Mouse (Mus musculus): ENCODE results near the gene Ntf5. TPM values are rescaled to one million over a fixed set of nuclear protein-coding genes. Genes with fewer than 3 reads are reported as not detected.
A peak's percentile ranks its signal among the peaks of the same experiment; 100 is the strongest.

Gene Ntf5
- polyA plus RNA-seq, 1 experiment from 2014 or later = not detected

- 2% methylated on average over 113 of the region's 114 CpGs for WGBS
- ATAC-seq = no peak
- Histone ChIP-seq H3K36me3 (no peaks in the 10 kb centered on the region), H3K9ac (replicated peaks) (peak overlapping the region; percentile 48; the same call in 1 of the 2 replicates), H3K4me3 (replicated peaks) (peak overlapping the region; percentile 31), H3K4me1 (replicated peaks) (peaks cover 12% of the 10 kb centered on the region), H3K9me3 (no peaks in the 10 kb centered on the region; the same call in 1 of the 2 replicates), H3K4me2 (replicated peaks) (peak overlapping the region; percentile 48), H3K27me3 (peaks cover 68% of the 10 kb centered on the region), H3K27ac (no peak overlapping the region)
Observed at GRCm38 (mm10) chr7:45406157-45407156, 7.0 kb upstream of the Ntf5 start.

- 81% methylated on average over 10 of the region's 10 CpGs for WGBS
- Histone ChIP-seq H3K36me3 (no peaks in the 10 kb centered on the region), H3K27me3 (peaks cover 82% of the 10 kb centered on the region), H3K9ac (replicated peaks) (no peak overlapping the region), H3K9me3 (no peaks in the 10 kb centered on the region; the same call in 1 of the 2 replicates), H3K4me1 (replicated peaks) (peaks cover 12% of the 10 kb centered on the region), H3K27ac (no peak overlapping the region), H3K4me3 (replicated peaks) (no peak overlapping the region), H3K4me2 (replicated peaks) (no peak overlapping the region)
- ATAC-seq = no peak
Observed at GRCm38 (mm10) chr7:45407836-45408235, 5.7 kb upstream of the Ntf5 start.

GRCm38 (mm10) chr7:45408351-45408750 lies 5.1 kb upstream of the Ntf5 start:
- Histone ChIP-seq H3K27ac (no peak overlapping the region), H3K4me3 (replicated peaks) (no peak overlapping the region), H3K36me3 (no peaks in the 10 kb centered on the region), H3K9ac (replicated peaks) (no peak overlapping the region), H3K9me3 (no peaks in the 10 kb centered on the region; the same call in 1 of the 2 replicates), H3K27me3 (peaks cover 87% of the 10 kb centered on the region), H3K4me2 (replicated peaks) (no peak overlapping the region), H3K4me1 (replicated peaks) (peaks cover 14% of the 10 kb centered on the region)
- WGBS = 72% methylated on average over 7 of the region's 7 CpGs
- no peak for ATAC-seq

DNA sequence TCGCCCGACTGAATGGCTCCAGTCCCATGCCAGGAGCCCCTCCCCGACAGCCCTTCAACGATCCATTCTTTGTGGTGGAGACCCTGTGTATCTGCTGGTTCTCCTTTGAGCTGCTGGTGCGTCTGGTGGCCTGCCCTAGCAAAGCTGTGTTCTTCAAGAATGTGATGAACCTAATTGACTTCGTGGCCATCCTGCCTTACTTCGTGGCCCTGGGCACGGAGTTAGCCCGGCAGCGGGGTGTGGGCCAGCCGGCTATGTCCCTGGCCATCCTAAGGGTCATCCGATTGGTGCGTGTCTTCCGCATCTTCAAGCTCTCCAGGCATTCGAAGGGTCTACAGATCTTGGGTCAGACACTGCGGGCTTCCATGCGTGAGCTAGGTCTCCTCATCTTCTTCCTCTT lies 4.5 kb upstream of the Ntf5 start:
- no peaks in the 10 kb centered on the region for H3K36me3 ChIP-seq
- H3K27ac ChIP-seq = no peak overlapping the region
- H3K9ac ChIP-seq (replicated peaks) = no peak overlapping the region
- ATAC-seq = no peak
- peaks cover 93% of the 10 kb centered on the region for H3K27me3 ChIP-seq
- H3K4me3 ChIP-seq (replicated peaks) = no peak overlapping the region
- no peaks in the 10 kb centered on the region; the same call in 1 of the 2 replicates for H3K9me3 ChIP-seq
- H3K4me2 ChIP-seq (replicated peaks) = no peak overlapping the region
- peaks cover 20% of the 10 kb centered on the region for H3K4me1 ChIP-seq (replicated peaks)
- WGBS = 86% methylated on average over 17 of the region's 17 CpGs

DNA sequence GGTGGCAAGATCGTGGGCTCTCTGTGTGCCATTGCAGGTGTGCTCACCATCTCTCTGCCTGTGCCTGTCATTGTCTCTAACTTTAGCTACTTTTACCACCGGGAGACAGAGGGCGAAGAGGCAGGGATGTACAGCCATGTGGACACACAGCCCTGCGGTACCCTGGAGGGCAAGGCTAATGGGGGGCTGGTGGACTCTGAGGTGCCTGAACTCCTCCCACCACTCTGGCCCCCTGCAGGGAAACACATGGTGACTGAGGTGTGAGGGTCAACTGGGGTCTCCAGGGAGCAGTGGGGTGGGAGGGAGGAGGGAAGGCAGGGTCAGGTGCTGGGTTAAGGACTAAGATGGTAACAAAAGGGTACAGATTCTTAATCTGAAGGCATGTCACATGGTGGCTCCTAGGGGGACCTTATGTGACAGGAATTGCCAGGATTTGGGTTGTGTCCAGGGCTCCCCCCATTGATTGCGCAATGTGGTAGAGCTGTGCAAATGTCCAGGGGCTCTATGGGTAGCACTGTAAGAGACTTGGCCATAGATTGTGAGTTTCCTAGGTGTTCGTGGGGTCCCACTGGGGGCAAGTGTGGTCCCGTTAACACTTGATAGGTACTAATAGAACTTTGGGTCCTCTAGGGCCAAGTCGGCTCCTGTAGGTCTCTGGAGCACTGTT lies 3.9 kb upstream of the Ntf5 start:
- no peak overlapping the region for H3K9ac ChIP-seq (replicated peaks)
- no peak overlapping the region for H3K27ac ChIP-seq
- peaks cover 100% of the 10 kb centered on the region for H3K27me3 ChIP-seq
- no peaks in the 10 kb centered on the region; the same call in 1 of the 2 replicates for H3K9me3 ChIP-seq
- H3K4me1 ChIP-seq (replicated peaks) = peaks cover 24% of the 10 kb centered on the region
- no peak overlapping the region for H3K4me3 ChIP-seq (replicated peaks)
- WGBS = 85% methylated on average over 8 of the region's 8 CpGs
- H3K4me2 ChIP-seq (replicated peaks) = no peak overlapping the region
- H3K36me3 ChIP-seq = no peaks in the 10 kb centered on the region
- no peak for ATAC-seq

- 84% methylated on average over 2 of the region's 2 CpGs for WGBS
- Histone ChIP-seq H3K9me3 (no peaks in the 10 kb centered on the region), H3K36me3 (no peaks in the 10 kb centered on the region), H3K27me3 (peaks cover 100% of the 10 kb centered on the region), H3K4me3 (replicated peaks) (no peak overlapping the region), H3K4me2 (replicated peaks) (no peak overlapping the region), H3K9ac (replicated peaks) (no peak overlapping the region), H3K4me1 (replicated peaks) (peaks cover 17% of the 10 kb centered on the region), H3K27ac (no peak overlapping the region)
- ATAC-seq = no peak
Observed at GRCm38 (mm10) chr7:45412421-45412820, 1.1 kb upstream of the Ntf5 start.

DNA sequence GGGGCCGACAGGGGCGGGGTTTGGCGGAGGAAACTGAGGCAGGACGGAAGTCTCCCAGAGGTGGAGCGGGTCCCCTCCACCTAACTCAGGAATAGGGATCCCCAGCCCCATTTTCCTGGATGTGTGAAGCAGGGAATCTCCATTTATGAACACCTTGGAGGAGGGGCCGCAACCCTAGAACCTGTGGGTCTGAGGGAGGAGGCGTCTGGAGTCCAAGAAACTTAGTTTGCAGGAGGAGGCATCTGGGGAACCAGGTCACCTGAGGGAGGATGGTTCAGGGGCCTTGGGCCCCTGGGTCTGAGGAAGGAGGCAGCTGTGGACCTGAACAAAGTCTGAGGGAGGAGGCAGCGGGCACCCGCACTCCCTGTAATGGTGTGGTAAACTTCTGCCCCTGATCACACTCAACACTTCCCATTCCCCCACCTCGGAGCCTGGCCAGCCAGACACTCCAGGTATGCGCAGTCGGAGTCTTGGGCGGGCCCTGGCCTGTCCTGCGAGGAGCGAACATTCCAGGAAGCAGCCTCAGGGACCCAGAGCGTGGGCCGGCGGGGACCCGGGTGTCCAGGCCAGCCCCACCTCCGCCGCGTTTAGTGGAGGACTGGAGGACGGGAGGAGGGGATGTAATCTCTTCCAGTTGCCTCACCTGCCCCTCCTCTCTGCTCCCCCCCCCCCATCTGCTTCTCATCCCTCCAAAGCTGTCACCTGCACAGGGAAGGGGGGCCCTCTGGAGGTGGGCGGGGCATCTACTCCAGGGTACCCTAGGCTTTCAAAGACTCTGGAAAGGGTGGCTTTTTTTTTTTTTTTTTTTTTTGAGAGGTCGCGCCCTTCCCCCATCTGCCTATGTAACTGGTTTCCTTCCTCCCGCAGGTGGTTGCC lies 607 bp downstream of the Ntf5 start:
- H3K9me3 ChIP-seq = no peaks in the 10 kb centered on the region
- no peak overlapping the region for H3K27ac ChIP-seq
- ATAC-seq = peak; percentile 46; the same call in 1 of the 2 replicates
- peak overlapping the region; percentile 64 for H3K9ac ChIP-seq (replicated peaks)
- peaks cover 17% of the 10 kb centered on the region for H3K4me1 ChIP-seq (replicated peaks)
- no peaks in the 10 kb centered on the region for H3K36me3 ChIP-seq
- H3K4me2 ChIP-seq (replicated peaks) = peak overlapping the region; percentile 67
- WGBS = 2% methylated on average over 27 of the region's 27 CpGs
- H3K27me3 ChIP-seq = peaks cover 100% of the 10 kb centered on the region
- peak overlapping the region; percentile 41 for H3K4me3 ChIP-seq (replicated peaks)

GRCm38 (mm10) chr7:45414740-45415224 lies 1.3 kb downstream of the Ntf5 start:
- no peak overlapping the region for H3K4me2 ChIP-seq (replicated peaks)
- no peak overlapping the region for H3K27ac ChIP-seq
- H3K36me3 ChIP-seq = no peaks in the 10 kb centered on the region
- no peak for ATAC-seq
- no peak overlapping the region for H3K4me3 ChIP-seq (replicated peaks)
- H3K9me3 ChIP-seq = no peaks in the 10 kb centered on the region
- H3K9ac ChIP-seq (replicated peaks) = no peak overlapping the region
- WGBS = 44% methylated on average over 12 of the region's 12 CpGs
- H3K27me3 ChIP-seq = peaks cover 100% of the 10 kb centered on the region
- peaks cover 17% of the 10 kb centered on the region for H3K4me1 ChIP-seq (replicated peaks)

DNA sequence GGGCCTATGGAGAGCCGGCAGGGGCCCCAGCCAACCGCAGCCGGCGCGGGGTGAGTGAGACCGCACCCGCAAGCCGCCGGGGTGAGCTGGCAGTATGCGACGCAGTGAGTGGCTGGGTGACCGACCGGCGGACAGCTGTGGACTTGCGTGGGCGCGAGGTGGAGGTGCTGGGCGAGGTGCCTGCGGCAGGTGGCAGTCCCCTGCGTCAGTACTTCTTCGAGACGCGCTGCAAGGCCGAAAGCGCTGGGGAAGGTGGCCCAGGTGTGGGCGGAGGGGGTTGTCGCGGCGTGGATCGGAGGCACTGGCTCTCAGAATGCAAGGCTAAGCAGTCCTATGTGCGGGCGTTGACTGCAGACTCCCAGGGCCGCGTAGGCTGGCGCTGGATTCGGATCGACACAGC lies 2.1 kb downstream of the Ntf5 start:
- Histone ChIP-seq H3K9ac (replicated peaks) (peak overlapping the region; percentile 10; the same call in 1 of the 2 replicates), H3K27me3 (peaks cover 100% of the 10 kb centered on the region), H3K4me2 (replicated peaks) (peak overlapping the region; percentile 26; the same call in 1 of the 2 replicates), H3K4me3 (replicated peaks) (no peak overlapping the region), H3K9me3 (no peaks in the 10 kb centered on the region), H3K27ac (no peak overlapping the region), H3K4me1 (replicated peaks) (peaks cover 17% of the 10 kb centered on the region), H3K36me3 (peaks cover 4% of the 10 kb centered on the region)
- 13% methylated on average over 37 of the region's 37 CpGs for WGBS
- no peak for ATAC-seq

DNA sequence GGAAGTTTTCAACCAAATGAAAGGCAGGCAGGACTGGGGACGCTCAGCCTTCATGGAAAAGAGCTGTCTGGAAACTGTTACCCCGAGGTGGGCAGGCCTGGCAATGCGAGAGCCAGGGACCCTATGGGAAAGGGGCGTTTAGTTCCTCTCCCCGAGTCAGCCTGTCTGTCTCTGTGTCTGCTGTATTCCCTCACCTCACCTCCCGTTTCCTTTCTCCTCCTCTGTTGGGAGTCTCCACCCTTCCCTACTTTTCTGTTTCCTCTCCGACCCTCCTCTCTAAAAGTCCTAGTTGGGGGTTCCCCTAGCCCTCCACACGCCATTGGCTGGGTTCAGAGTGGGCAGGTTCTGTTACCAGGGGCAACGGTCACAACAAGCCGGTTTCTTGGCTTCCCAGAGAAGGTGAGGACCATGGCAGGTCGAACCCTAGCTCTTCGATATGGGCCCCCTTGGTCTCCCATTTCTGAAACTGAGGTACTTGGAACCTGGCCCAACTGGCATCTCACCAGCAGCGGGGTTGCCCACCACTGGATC lies 4.5 kb downstream of the Ntf5 start:
- WGBS = 12% methylated on average over 13 of the region's 13 CpGs
- no peak overlapping the region for H3K4me3 ChIP-seq (replicated peaks)
- H3K4me1 ChIP-seq (replicated peaks) = peaks cover 17% of the 10 kb centered on the region
- peaks cover 27% of the 10 kb centered on the region for H3K36me3 ChIP-seq
- no peaks in the 10 kb centered on the region for H3K9me3 ChIP-seq
- H3K27ac ChIP-seq = no peak overlapping the region
- ATAC-seq = no peak
- no peak overlapping the region for H3K4me2 ChIP-seq (replicated peaks)
- no peak overlapping the region for H3K9ac ChIP-seq (replicated peaks)
- H3K27me3 ChIP-seq = peaks cover 87% of the 10 kb centered on the region
